Mouse (Mus musculus) heart, adult 2 months (tissue): ENCODE results near the gene Jak3. TPM values are rescaled to one million over a fixed set of nuclear protein-coding genes. Genes with fewer than 3 reads are reported as not detected.

ENCODE experiments used
- DNase-seq, 2 experiments: peaks; one replicate each; pipeline ENCODE4 v3.0.0; 2021
- H3K27ac ChIP-seq: fragments of 200-600 bp; 2 replicates; pipeline ENCODE4 v1.8.1; 2022
- H3K27me3 ChIP-seq: fragments of 200-500 bp; 2 replicates; pipeline ENCODE4 v1.6.1; 2012; ENCODE audit warnings: mild to moderate bottlenecking, low read length, inconsistent platforms, mixed read lengths; ENCODE audit not compliant: control insufficient read depth, insufficient read depth
- H3K36me3 ChIP-seq: fragments of 200-500 bp; 2 replicates; pipeline ENCODE4 v1.6.1; 2012; ENCODE audit warnings: low read length, inconsistent platforms; ENCODE audit not compliant: control insufficient read depth, insufficient read depth
- H3K4me1 ChIP-seq: fragments of 200-500 bp; 2 replicates; pipeline ENCODE4 v1.6.1; 2011; ENCODE audit warnings: low read length; ENCODE audit not compliant: control insufficient read depth, insufficient read depth
- H3K4me3 ChIP-seq: fragments of 200-600 bp; 2 replicates; pipeline ENCODE4 v1.8.1; 2022
- H3K79me2 ChIP-seq: fragments of 200-500 bp; replicated peaks from 2 replicates; pipeline ENCODE4 v1.6.1; 2012; ENCODE audit warnings: mild to moderate bottlenecking, inconsistent platforms, low read length, moderate library complexity, mixed read lengths; ENCODE audit not compliant: control insufficient read depth, insufficient read depth
- H3K9ac ChIP-seq: fragments of 200-500 bp; 2 replicates; pipeline ENCODE4 v1.6.1; 2012; ENCODE audit warnings: low read depth, mild to moderate bottlenecking, control low read depth, inconsistent platforms, low read length, mixed read lengths
- CTCF ChIP-seq: fragments of 200-600 bp; IDR thresholded peaks from 2 replicates; pipeline ENCODE4 v1.8.1; 2022; ENCODE audit warnings: antibody characterized with exemption, mild to moderate bottlenecking, moderate library complexity
- EP300 ChIP-seq: fragments of 200-500 bp; IDR thresholded peaks from 2 replicates; pipeline ENCODE4 v1.6.1; 2011; ENCODE audit warnings: low read depth, low read length, control low read depth; ENCODE audit not compliant: insufficient read depth
- POLR2A ChIP-seq: fragments of 200-500 bp; IDR thresholded peaks from 2 replicates; pipeline ENCODE4 v1.6.1; 2011; ENCODE audit warnings: mild to moderate bottlenecking, low read depth, low read length, control low read depth; ENCODE audit not compliant: insufficient read depth
- WGBS: fragments of 180-500 bp; shearing (Covaris S2); methylation state at CpG from one replicate; pipeline ENCODE4 v1.1.7; 2018; 5-methylcytosine and 5-hydroxymethylcytosine counted together
- intact Hi-C: fragments of 180-260 bp; cut with DNase I; formaldehyde crosslinking; loops from one replicate; pipeline ENCODE4 v1.15.1; 2025
- long read RNA-seq: library from polyadenylated mRNA; stranded (forward); transcript quantifications from one replicate; pipeline ENCODE4 v2.0.0, GENCODE M21; 2021
- polyA plus RNA-seq: library from polyadenylated mRNA; depleted of rRNA; stranded (reverse); fragments of >200 nt; gene quantifications from 2 replicates; pipeline ENCODE4 v1.2.3, GENCODE M21; 2012; rRNA removed
- total RNA-seq, 2 experiments: library from RNA; stranded (reverse); gene quantifications; 2 replicates each; pipeline ENCODE4 v1.2.3; 2021

Gene Jak3
- 1 to 10 TPM; 8.1 to 8.6 TPM for total RNA-seq
- polyA plus RNA-seq: 23.3 and 24.0 TPM in 2 replicates
- long read RNA-seq, full-length matches to known transcripts: 9 of 17 reads
- long read RNA-seq, partial matches to known transcripts: 3 of 17 reads
- long read RNA-seq, other reads (novel, unspliced or antisense): 5 of 17 reads

GRCm38 (mm10) chr8:71676020-71676741 is at the start of gene Jak3:
Gene Jak3, plus strand, starts transcription at chr8:71676296.
- Histone ChIP-seq H3K4me3 (peak within 1 kb of the TSS; percentile 76), H3K4me1 (peaks cover 7% of the 10 kb centered on the region; the same call in 1 of the 2 replicates), H3K27ac (peak within 1 kb of the TSS; percentile 98), H3K36me3 (no peaks in the 10 kb centered on the region), H3K79me2 (no peaks in the 10 kb centered on the region), H3K9ac (peak within 1 kb of the TSS; percentile 96), H3K27me3 (no peaks in the 10 kb centered on the region)
- WGBS: 3% methylated on average over 40 of the region's 40 CpGs
- peak; percentile 81 to 84 for DNase-seq
- intact Hi-C loops: loop anchor here (1.0 kb wide), 1 partner anchor 25 kb away; the partner anchor contains the start of gene B3gnt3
- TF ChIP-seq CTCF: no peak
- TF ChIP-seq EP300: 0 out of 2 replicates have a peak, but pooled peaks have one; percentile 31
- peak; percentile 66 for TF ChIP-seq POLR2A

- no peak overlapping the region for H3K4me3 ChIP-seq
- H3K9ac ChIP-seq: no peak overlapping the region
- no peaks in the 10 kb centered on the region for H3K79me2 ChIP-seq
- intact Hi-C loops: no loop called here
- no peak overlapping the region; the same call in 1 of the 2 replicates for H3K27ac ChIP-seq
- no peak for TF ChIP-seq CTCF
- TF ChIP-seq EP300: no peak
- no peak for TF ChIP-seq POLR2A
- no peaks in the 10 kb centered on the region for H3K27me3 ChIP-seq
- WGBS: 90% methylated on average over 9 of the region's 9 CpGs
- no peaks in the 10 kb centered on the region for H3K36me3 ChIP-seq
- peaks cover 4% of the 10 kb centered on the region for H3K4me1 ChIP-seq
- no peak for DNase-seq
Measured at GRCm38 (mm10) chr8:71626753-71627152, 49.3 kb upstream of the Jak3 start.

GRCm38 (mm10) chr8:71627265-71628099 is 48.6 kb upstream of the Jak3 start:
- Histone ChIP-seq H3K79me2 (no peaks in the 10 kb centered on the region), H3K4me3 (no peak overlapping the region), H3K4me1 (peaks cover 4% of the 10 kb centered on the region), H3K27ac (peak overlapping the region; percentile 76), H3K9ac (no peak overlapping the region), H3K27me3 (no peaks in the 10 kb centered on the region), H3K36me3 (no peaks in the 10 kb centered on the region)
- 45% methylated on average over 9 of the region's 9 CpGs for WGBS
- intact Hi-C loops: no loop called here
- TF ChIP-seq CTCF (peak; percentile 22; the same call in 1 of the 2 replicates), EP300 (0 out of 2 replicates have a peak, but pooled peaks have one; percentile 35), POLR2A (no peak; the same call in 1 of the 2 replicates)
- peak; percentile 33 to 42 for DNase-seq

GRCm38 (mm10) chr8:71628396-71629095 is 47.5 kb upstream of the Jak3 start:
- Histone ChIP-seq H3K4me1 (peaks cover 4% of the 10 kb centered on the region), H3K27ac (peak overlapping the region; percentile 76), H3K79me2 (no peaks in the 10 kb centered on the region), H3K4me3 (peak overlapping the region; percentile 60), H3K9ac (peak overlapping the region; percentile 70), H3K36me3 (no peaks in the 10 kb centered on the region), H3K27me3 (0 out of 2 replicates have a peak, but pooled peaks cover 2% of the 10 kb centered on the region)
- DNase-seq: no peak
- TF ChIP-seq EP300 (no peak), POLR2A (no peak), CTCF (no peak)
- intact Hi-C loops: loop anchor here (1.0 kb wide), 1 partner anchor 17 kb away; no protein-coding TSS in a partner anchor
- 8% methylated on average over 16 of the region's 16 CpGs for WGBS

- Histone ChIP-seq H3K36me3 (no peaks in the 10 kb centered on the region), H3K4me3 (peak overlapping the region; percentile 60), H3K9ac (peak overlapping the region; percentile 70), H3K27me3 (0 out of 2 replicates have a peak, but pooled peaks cover 2% of the 10 kb centered on the region), H3K79me2 (no peaks in the 10 kb centered on the region), H3K27ac (peak overlapping the region; percentile 76), H3K4me1 (peaks cover 4% of the 10 kb centered on the region)
- DNase-seq: peak; percentile 96 to 98
- intact Hi-C loops: loop anchor here (1.0 kb wide), 1 partner anchor 18 kb away; no protein-coding TSS in a partner anchor
- TF ChIP-seq POLR2A: peak; percentile 63
- peak; percentile 57; the same call in 1 of the 2 replicates for TF ChIP-seq EP300
- peak; percentile 61 for TF ChIP-seq CTCF
- under 1% methylated on average over 55 of the region's 55 CpGs for WGBS
Measured at GRCm38 (mm10) chr8:71629096-71629697, 46.9 kb upstream of the Jak3 start.
